7 mouse cellular contexts compared by ENCODE assay signal in genomic region chr10:111164304-111165218, GRCm38 (mm10). TPM values are rescaled to one million over a fixed set of nuclear protein-coding genes. Genes with fewer than 3 reads are reported as not detected.
DNase-seq lines count a peak whose midpoint lies in the region; ATAC-seq lines count a peak whose summit lies in the region.

Osbpl8 (plus strand) TSS chr10:111164752.

- intact Hi-C loops in gastrocnemius, postnatal 36 days (cut with DNase I): loop anchor here (5.0 kb wide), 1 partner anchor 37 kb away; no protein-coding TSS in a partner anchor
- intact Hi-C loops in left cerebral cortex, postnatal 36 days (cut with DNase I): loop anchor here (5.0 kb wide), 1 partner anchor 88 kb away; no protein-coding TSS in a partner anchor

- peak; percentile 94 for ATAC-seq in intestine, embryonic 16.5 days
- ATAC-seq in midbrain, embryonic 11.5 days (ENCODE audit: low FRiP score): peak; percentile 96

- peak within 1 kb of the TSS; percentile 99 for H3K4me3 ChIP-seq in intestine, embryonic 16.5 days (ENCODE audit: low read length)
- peak within 1 kb of the TSS; percentile 90 for H3K4me3 ChIP-seq in midbrain, embryonic 11.5 days (ENCODE audit: low read depth, low read length)

- H3K4me2 ChIP-seq in intestine, embryonic 16.5 days (ENCODE audit: low read depth, low read length): peak within 1 kb of the TSS; percentile 83
- H3K4me2 ChIP-seq in midbrain, embryonic 11.5 days: peak within 1 kb of the TSS; percentile 69

- H3K36me3 ChIP-seq in intestine, embryonic 16.5 days (ENCODE audit: control insufficient read depth, insufficient read depth, low read length): no peaks in the 10 kb centered on the region
- H3K36me3 ChIP-seq in midbrain, embryonic 11.5 days (ENCODE audit: control insufficient read depth, insufficient read depth, low read length): no peaks in the 10 kb centered on the region

- DNase-seq in adrenal gland, adult 18-20 months (ENCODE audit: low spot score in 2 of 2): peak; percentile 100
- peak; percentile 95 for DNase-seq in embryo, embryonic 11 days
- peak; percentile 99 to 100 for DNase-seq in gastrocnemius, postnatal 36 days
- DNase-seq in left cerebral cortex, postnatal 36 days (ENCODE audit: low spot score in 2 of 2): peak; percentile 99
- peak; percentile 100 for DNase-seq in midbrain, embryonic 11.5 days (ENCODE audit: low spot score, missing footprints)
- DNase-seq in skeletal muscle tissue, adult 2 months (ENCODE audit: low read depth, low spot score): peak; percentile 97

- H3K4me1 ChIP-seq in intestine, embryonic 16.5 days (ENCODE audit: control insufficient read depth, insufficient read depth, low read length): 0 out of 2 replicates have a peak, but pooled peaks cover 4% of the 10 kb centered on the region
- peaks cover 7% of the 10 kb centered on the region; the same call in 1 of the 2 replicates for H3K4me1 ChIP-seq in midbrain, embryonic 11.5 days (ENCODE audit: control insufficient read depth, insufficient read depth, low read length)

- no peaks in the 10 kb centered on the region for H3K27me3 ChIP-seq in intestine, embryonic 16.5 days (replicated peaks; ENCODE audit: control insufficient read depth, insufficient read depth, low read length)
- no peaks in the 10 kb centered on the region for H3K27me3 ChIP-seq in midbrain, embryonic 11.5 days (ENCODE audit: control insufficient read depth, insufficient read depth, low read length)

- H3K27ac ChIP-seq in intestine, embryonic 16.5 days (ENCODE audit: low read length): peak within 1 kb of the TSS; percentile 90
- peak within 1 kb of the TSS; percentile 85 for H3K27ac ChIP-seq in midbrain, embryonic 11.5 days (ENCODE audit: low read depth, low read length)

- under 1% methylated on average over 80 of the region's 84 CpGs for WGBS in intestine, embryonic 16.5 days
- under 1% methylated on average over 69 of the region's 84 CpGs for WGBS in midbrain, embryonic 11.5 days

- H3K9me3 ChIP-seq in intestine, embryonic 16.5 days (ENCODE audit: control insufficient read depth, low read length): no peaks in the 10 kb centered on the region
- no peaks in the 10 kb centered on the region for H3K9me3 ChIP-seq in midbrain, embryonic 11.5 days (ENCODE audit: control insufficient read depth, low read length)

- peak within 1 kb of the TSS; percentile 95 for H3K9ac ChIP-seq in intestine, embryonic 16.5 days (ENCODE audit: low read depth, low read length)
- H3K9ac ChIP-seq in midbrain, embryonic 11.5 days (ENCODE audit: low read length): peak within 1 kb of the TSS; percentile 91

RNA-seq across cellular contexts. Expression of gene Osbpl8, which starts in this region (rescaled TPM):
- total RNA-seq in adrenal gland, adult 18-20 months (2021): 10 to 100 TPM; 23.2 to 23.7 TPM
- 10 to 100 TPM; 12.0 to 14.3 TPM for total RNA-seq in gastrocnemius, postnatal 36 days (2021)
- polyA plus RNA-seq in intestine, embryonic 16.5 days (2015; fragmentation: Nextera tagmentation; extraction: Ambion mirVana): 3.0 TPM in 2 replicates
- 10 to 100 TPM; 83.9 to 99.7 TPM for total RNA-seq in left cerebral cortex, postnatal 36 days (2021)
- 11.9 and 15.0 TPM in 2 replicates for polyA plus RNA-seq in midbrain, embryonic 11.5 days (2014; fragmentation: Nextera tagmentation; extraction: Ambion mirVana)

Comparison
In these comparisons a context has a peak if more than half of its experiments do, and no peak if none do; other contexts are left out.
1. Peak in every context shown above with its lines: DNase-seq, ATAC-seq, H3K4me3 ChIP-seq and H3K27ac ChIP-seq.